In genomic region chr12:111653434-111653833, GRCm38 (mm10) we compare ENCODE assay signal across 7 mouse cellular contexts. TPM values are rescaled to one million over a fixed set of nuclear protein-coding genes. Genes with fewer than 3 reads are reported as not detected.
DNase-seq lines count a peak whose midpoint lies in the region; ATAC-seq lines count a peak whose summit lies in the region.

No protein-coding gene starts in this region.

- H3K27me3 ChIP-seq in liver, embryonic 13.5 days: no peaks in the 10 kb centered on the region

- H3K27ac ChIP-seq in liver, embryonic 13.5 days: no peak overlapping the region

- no peak overlapping the region for H3K4me2 ChIP-seq in liver, embryonic 13.5 days

- H3K9ac ChIP-seq in liver, embryonic 13.5 days: no peak overlapping the region

- no peak overlapping the region for H3K4me3 ChIP-seq in liver, embryonic 13.5 days (replicated peaks)

- DNase-seq in B cell, adult 2 months: peak; percentile 62
- DNase-seq in ES-CJ7 (ENCODE audit: low read depth, low spot score): peak; percentile 72
- DNase-seq in cerebellum, adult 9-10 months: peak; percentile 85
- DNase-seq in frontal cortex, postnatal 14 days (ENCODE audit: low spot score in 2 of 2): peak; percentile 52 to 70
- DNase-seq in liver, embryonic 13.5 days: no peak

- ATAC-seq in inflammation-experienced regulatory T-cells, adult 6 months: peak; percentile 54
- ATAC-seq in liver, embryonic 13.5 days (ENCODE audit: low read depth): 0 out of 2 replicates have a peak, but pooled peaks have one; percentile 23
- ATAC-seq in neutrophil, adult 5-6 weeks (ENCODE audit: extremely low read depth, insufficient number of reproducible peaks, low FRiP score, poor library complexity, severe bottlenecking): peak; percentile 66

- 44% methylated on average over 3 of the region's 3 CpGs for WGBS in liver, embryonic 13.5 days (ENCODE audit: insufficient replicate concordance)

- no peaks in the 10 kb centered on the region for H3K4me1 ChIP-seq in liver, embryonic 13.5 days (replicated peaks)

- H3K9me3 ChIP-seq in liver, embryonic 13.5 days (replicated peaks): no peaks in the 10 kb centered on the region

- H3K36me3 ChIP-seq in liver, embryonic 13.5 days: peaks cover 79% of the 10 kb centered on the region

RNA-seq across cellular contexts. Expression of gene Ckb, which starts 18.7 kb away (rescaled TPM):
- polyA plus RNA-seq in inflammation-experienced regulatory T-cells, adult 6 months (2017; shearing (Covaris generic)): 10 to 100 TPM; 24.2 to 37.2 (median 31.8) TPM
- polyA plus RNA-seq in liver, embryonic 13.5 days (2015; fragmentation: Nextera tagmentation; extraction: Ambion mirVana): 42.2 and 45.1 TPM in 2 replicates
- 4.3 and 4.5 TPM in 2 replicates for total RNA-seq in neutrophil, adult 5-6 weeks (2017)

RNA-seq across cellular contexts. Expression of gene Trmt61a, which starts 24.5 kb away (rescaled TPM):
- polyA plus RNA-seq in inflammation-experienced regulatory T-cells, adult 6 months (2017; shearing (Covaris generic)): 1 to 10 TPM; 3.2 to 4.4 (median 3.3) TPM
- 13.2 and 14.7 TPM in 2 replicates for polyA plus RNA-seq in liver, embryonic 13.5 days (2015; fragmentation: Nextera tagmentation; extraction: Ambion mirVana)
- 2.7 and 3.6 TPM in 2 replicates for total RNA-seq in neutrophil, adult 5-6 weeks (2017)

RNA-seq across cellular contexts. Expression of gene Bag5, which starts 59.6 kb away (rescaled TPM):
- polyA plus RNA-seq in inflammation-experienced regulatory T-cells, adult 6 months (2017; shearing (Covaris generic)): 10 to 100 TPM; 22.0 to 40.1 (median 36.7) TPM
- polyA plus RNA-seq in liver, embryonic 13.5 days (2015; fragmentation: Nextera tagmentation; extraction: Ambion mirVana): 22.4 and 23.1 TPM in 2 replicates
- total RNA-seq in neutrophil, adult 5-6 weeks (2017): 19.8 and 20.5 TPM in 2 replicates

RNA-seq across cellular contexts. Expression of gene Apopt1, which starts 59.6 kb away (rescaled TPM):
- polyA plus RNA-seq in inflammation-experienced regulatory T-cells, adult 6 months (2017; shearing (Covaris generic)): 10 to 100 TPM; 55.8 to 85.0 (median 74.3) TPM
- polyA plus RNA-seq in liver, embryonic 13.5 days (2015; fragmentation: Nextera tagmentation; extraction: Ambion mirVana): 28.8 and 30.6 TPM in 2 replicates
- 19.5 and 25.1 TPM in 2 replicates for total RNA-seq in neutrophil, adult 5-6 weeks (2017)
